In the genomic region with DNA sequence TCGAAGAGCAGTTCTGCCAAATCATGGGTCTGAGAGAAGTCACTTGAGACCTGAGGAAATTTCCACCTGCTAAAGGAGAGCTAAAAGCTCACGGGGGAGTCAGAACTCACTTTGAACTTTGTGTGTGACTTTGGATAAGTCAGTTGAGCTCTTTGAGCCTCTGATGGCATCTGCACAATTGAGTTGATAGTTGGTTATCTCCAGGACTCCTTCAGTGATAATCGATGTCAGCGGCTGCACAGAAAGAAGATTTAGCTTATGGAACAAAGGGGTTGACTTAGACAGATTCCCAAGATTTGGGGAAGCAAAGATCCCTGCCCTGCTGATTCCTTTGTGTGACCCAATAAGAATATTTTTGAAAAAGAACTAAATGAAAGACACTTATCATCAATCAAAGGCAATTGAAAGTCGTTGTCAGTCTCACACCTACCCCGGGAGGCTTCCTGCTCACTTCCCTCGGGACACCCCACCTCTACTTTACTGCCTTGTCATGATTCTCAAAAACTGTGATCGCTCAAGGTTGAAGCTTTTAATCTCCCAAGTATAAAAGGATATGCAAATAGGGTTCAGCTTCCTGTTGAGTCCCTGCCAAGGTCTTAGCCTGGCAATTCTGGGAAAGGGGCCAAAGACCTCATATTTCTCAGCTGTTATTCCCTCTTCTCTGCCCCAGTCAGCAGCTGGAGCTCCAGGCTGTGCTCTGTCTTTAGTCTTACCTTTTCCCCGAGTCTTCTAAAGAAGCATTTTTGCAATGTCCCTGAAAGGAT, we compare ENCODE assay signal across 8 mouse cellular contexts.
DNase-seq lines count a peak whose midpoint lies in the region; ATAC-seq and TF ChIP-seq lines count a peak whose summit lies in the region.

No protein-coding gene starts in this region.

- ATAC-seq in megakaryocyte, adult 5-6 weeks (ENCODE audit: poor library complexity, severe bottlenecking) = no peak

- no peaks in the 10 kb centered on the region for H3K27me3 ChIP-seq in C2C12 (ENCODE audit: control insufficient read depth, insufficient read depth, insufficient read length)

- no peak overlapping the region for H3ac ChIP-seq in C2C12 (ENCODE audit: control insufficient read depth, insufficient read length, low read depth)

- intact Hi-C loops in gastrocnemius, postnatal 36 days (cut with DNase I) = loop anchor here (5.0 kb wide), 1 partner anchor 34 kb away; no protein-coding TSS in a partner anchor
- intact Hi-C loops in heart, postnatal 36 days (cut with DNase I) = loop anchor here (2.0 kb wide), 1 partner anchor 44 kb away; no protein-coding TSS in a partner anchor

- peak; percentile 43 for DNase-seq in gastrocnemius, adult 18-20 months (ENCODE audit: low spot score)
- no peak for DNase-seq in gastrocnemius, postnatal 36 days
- peak; percentile 6 for DNase-seq in cerebellum, adult 9-11 months
- DNase-seq in heart, postnatal 36 days = peak; percentile 17 to 18
- peak; percentile 63 to 76 for DNase-seq in lung, adult 18-20 months
- DNase-seq in ovary, postnatal 36 days (ENCODE audit: low spot score) = peak; percentile 58

- H3K4me3 ChIP-seq in C2C12 (ENCODE audit: insufficient read depth, poor library complexity, severe bottlenecking) = no peak overlapping the region

- H3K79me3 ChIP-seq in C2C12 (ENCODE audit: low read depth) = no peaks in the 10 kb centered on the region

- no peaks in the 10 kb centered on the region for H3K36me3 ChIP-seq in C2C12 (ENCODE audit: control insufficient read depth, insufficient read depth)

- no peak for TF ChIP-seq CTCF in C2C12 (IDR thresholded peaks at IDR 0.05; ENCODE audit: control insufficient read depth, insufficient read depth, insufficient read length)

- no peaks in the 10 kb centered on the region for H3K79me2 ChIP-seq in C2C12 (ENCODE audit: control insufficient read depth, insufficient read depth)

TF ChIP-seq in C2C12, 6 proteins besides CTCF, POLR2A, EP300 and RAD21:
- TF ChIP-seq MYOD1 (IDR thresholded peaks at IDR 0.05; ENCODE audit: control insufficient read depth, insufficient read length, low read depth) (peak; percentile 51), USF1 (IDR thresholded peaks at IDR 0.05; ENCODE audit: low read depth) (no peak), MAX (IDR thresholded peaks at IDR 0.05) (no peak), CEBPB (IDR thresholded peaks at IDR 0.05; ENCODE audit: low read depth) (no peak)

Comparison
In these comparisons a context has a peak if more than half of its experiments do, and no peak if none do; other contexts are left out.
1. DNase-seq: peak in gastrocnemius, adult 18-20 months (single experiment), cerebellum, adult 9-11 months (single experiment), heart, postnatal 36 days (2 of 2), lung, adult 18-20 months (2 of 2) and ovary, postnatal 36 days (single experiment); none in gastrocnemius, postnatal 36 days (0 of 2).